Mouse (Mus musculus): Measurements from ENCODE around the gene Sh3pxd2a. TPM values are rescaled to one million over a fixed set of nuclear protein-coding genes. Genes with fewer than 3 reads are reported as not detected.
A peak's percentile ranks its signal among the peaks of the same experiment; 100 is the strongest.

Gene Sh3pxd2a
- polyA plus RNA-seq, 1 experiment from 2014 or later = 6.4 TPM

DNA sequence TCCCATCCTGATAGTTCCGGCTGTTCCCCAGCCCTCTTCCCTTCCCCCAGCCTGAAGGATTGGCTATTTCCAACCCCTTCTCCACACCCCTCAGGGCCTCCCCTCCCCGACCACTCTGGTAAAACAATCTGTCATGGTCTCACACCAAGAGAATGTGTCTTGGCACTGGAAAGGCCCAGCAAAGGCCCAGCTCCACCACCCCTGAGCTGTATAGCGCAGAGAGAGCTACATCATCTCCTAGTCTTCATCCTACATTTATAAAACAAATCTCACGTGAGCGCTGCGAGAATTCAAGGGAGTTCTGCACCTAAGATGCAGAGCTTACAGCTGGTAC, 21.9 kb downstream of the Sh3pxd2a start:
- H3K27me3 ChIP-seq = no peaks in the 10 kb centered on the region
- H3K9me3 ChIP-seq (replicated peaks) = no peaks in the 10 kb centered on the region
- H3K27ac ChIP-seq = no peak overlapping the region
- no peak overlapping the region for H3K4me3 ChIP-seq (replicated peaks)
- no peak overlapping the region for H3K9ac ChIP-seq
- H3K4me1 ChIP-seq = peaks cover 90% of the 10 kb centered on the region
- ATAC-seq (replicated peaks; ENCODE audit: low FRiP score) = 0 out of 2 replicates have a peak, but pooled peaks have one; percentile 6
- no peaks in the 10 kb centered on the region for H3K36me3 ChIP-seq
- 72% methylated on average over 6 of the region's 6 CpGs for WGBS
- H3K4me2 ChIP-seq = no peak overlapping the region

DNA sequence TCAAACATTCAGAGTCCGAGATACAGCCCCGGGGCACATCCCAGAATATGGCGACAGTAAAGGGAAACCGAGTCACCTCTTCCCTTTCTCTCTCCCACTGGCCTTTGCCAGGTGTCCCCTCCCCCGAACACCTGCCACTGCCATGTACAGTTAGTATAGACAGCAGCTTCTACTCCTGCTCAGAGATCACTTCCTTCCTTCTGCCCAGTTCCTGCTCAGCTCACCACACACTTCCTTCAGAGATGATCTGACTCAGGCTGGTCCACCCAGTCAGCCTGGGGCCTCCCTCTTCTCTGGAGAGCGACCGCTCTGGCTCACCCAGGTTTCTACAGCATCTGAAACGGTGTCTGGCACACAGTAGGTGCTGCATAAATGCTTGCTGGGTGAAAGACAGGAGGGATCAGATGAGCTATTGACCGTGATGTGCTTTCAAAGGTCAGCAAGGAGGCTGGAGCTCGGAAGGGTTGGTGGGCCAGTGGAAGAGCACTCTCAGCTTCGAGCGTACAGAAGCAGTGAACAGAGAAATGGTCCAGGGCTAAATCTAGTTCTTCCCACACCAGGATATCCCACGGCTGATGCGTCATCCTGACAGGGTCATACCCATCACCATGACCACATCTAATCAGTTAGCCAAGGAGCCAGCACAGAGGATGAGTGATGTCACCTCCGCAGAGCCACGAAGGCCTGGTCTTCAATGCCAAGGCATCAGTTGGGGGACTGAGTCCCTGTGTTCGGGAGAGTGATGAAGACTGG, 22.5 kb downstream of the Sh3pxd2a start:
- H3K4me3 ChIP-seq (replicated peaks) = no peak overlapping the region
- H3K4me2 ChIP-seq = no peak overlapping the region
- no peak overlapping the region for H3K9ac ChIP-seq
- H3K4me1 ChIP-seq = peaks cover 90% of the 10 kb centered on the region
- no peaks in the 10 kb centered on the region for H3K27me3 ChIP-seq
- WGBS = 85% methylated on average over 17 of the region's 17 CpGs
- H3K36me3 ChIP-seq = no peaks in the 10 kb centered on the region
- H3K27ac ChIP-seq = no peak overlapping the region; the same call in 1 of the 2 replicates
- 0 out of 2 replicates have a peak, but pooled peaks have one; percentile 5 for ATAC-seq (replicated peaks; ENCODE audit: low FRiP score)
- no peaks in the 10 kb centered on the region for H3K9me3 ChIP-seq (replicated peaks)

DNA sequence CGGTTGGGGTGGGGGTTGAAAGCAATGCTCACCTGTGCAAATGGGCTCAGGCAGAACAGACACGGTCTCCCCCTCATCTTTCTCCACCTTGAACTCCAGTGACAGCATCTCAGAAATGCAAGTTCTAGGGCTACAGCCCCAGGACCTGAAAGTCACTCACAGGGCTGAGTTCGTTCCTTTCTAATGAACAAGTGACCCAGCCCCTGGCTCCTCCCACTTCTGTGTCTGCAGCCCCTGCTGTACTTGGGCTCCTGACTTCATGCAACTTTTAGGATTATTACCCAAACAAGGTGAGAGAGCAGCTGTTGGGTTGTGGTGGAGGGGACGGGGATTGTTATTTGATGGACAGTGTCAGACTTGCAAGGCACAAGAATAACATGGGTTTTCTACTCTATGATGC, 23.2 kb downstream of the Sh3pxd2a start:
- H3K36me3 ChIP-seq = no peaks in the 10 kb centered on the region
- 79% methylated on average over 4 of the region's 4 CpGs for WGBS
- H3K4me3 ChIP-seq (replicated peaks) = no peak overlapping the region
- no peak for ATAC-seq (replicated peaks; ENCODE audit: low FRiP score)
- H3K27ac ChIP-seq = no peak overlapping the region
- H3K9ac ChIP-seq = no peak overlapping the region
- H3K27me3 ChIP-seq = no peaks in the 10 kb centered on the region
- no peak overlapping the region for H3K4me2 ChIP-seq
- H3K9me3 ChIP-seq (replicated peaks) = no peaks in the 10 kb centered on the region
- peaks cover 83% of the 10 kb centered on the region for H3K4me1 ChIP-seq

DNA sequence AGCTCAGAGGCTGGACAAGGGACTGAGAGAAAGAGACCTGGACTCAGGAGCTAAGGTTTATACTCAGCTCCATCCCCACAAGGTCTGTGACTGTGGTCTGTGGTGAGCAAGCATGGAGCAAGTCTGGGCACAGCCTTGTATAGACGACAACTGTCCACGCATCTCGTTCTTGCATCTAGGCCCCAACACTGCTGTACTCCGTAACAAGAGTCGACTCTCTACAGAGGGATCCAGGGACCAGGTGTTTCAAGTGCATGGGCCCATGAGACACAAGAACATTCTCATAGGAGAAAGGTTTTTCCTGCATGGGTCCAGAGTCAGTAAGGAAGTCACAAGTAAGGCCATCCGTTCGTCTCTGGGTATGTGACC, 23.8 kb downstream of the Sh3pxd2a start:
- ATAC-seq (replicated peaks; ENCODE audit: low FRiP score) = no peak
- peaks cover 77% of the 10 kb centered on the region for H3K4me1 ChIP-seq
- H3K27me3 ChIP-seq = no peaks in the 10 kb centered on the region
- no peak overlapping the region for H3K4me2 ChIP-seq
- WGBS = 94% methylated on average over 7 of the region's 7 CpGs
- no peak overlapping the region for H3K27ac ChIP-seq
- H3K9me3 ChIP-seq (replicated peaks) = no peaks in the 10 kb centered on the region
- H3K36me3 ChIP-seq = no peaks in the 10 kb centered on the region
- H3K4me3 ChIP-seq (replicated peaks) = no peak overlapping the region
- H3K9ac ChIP-seq = no peak overlapping the region

DNA sequence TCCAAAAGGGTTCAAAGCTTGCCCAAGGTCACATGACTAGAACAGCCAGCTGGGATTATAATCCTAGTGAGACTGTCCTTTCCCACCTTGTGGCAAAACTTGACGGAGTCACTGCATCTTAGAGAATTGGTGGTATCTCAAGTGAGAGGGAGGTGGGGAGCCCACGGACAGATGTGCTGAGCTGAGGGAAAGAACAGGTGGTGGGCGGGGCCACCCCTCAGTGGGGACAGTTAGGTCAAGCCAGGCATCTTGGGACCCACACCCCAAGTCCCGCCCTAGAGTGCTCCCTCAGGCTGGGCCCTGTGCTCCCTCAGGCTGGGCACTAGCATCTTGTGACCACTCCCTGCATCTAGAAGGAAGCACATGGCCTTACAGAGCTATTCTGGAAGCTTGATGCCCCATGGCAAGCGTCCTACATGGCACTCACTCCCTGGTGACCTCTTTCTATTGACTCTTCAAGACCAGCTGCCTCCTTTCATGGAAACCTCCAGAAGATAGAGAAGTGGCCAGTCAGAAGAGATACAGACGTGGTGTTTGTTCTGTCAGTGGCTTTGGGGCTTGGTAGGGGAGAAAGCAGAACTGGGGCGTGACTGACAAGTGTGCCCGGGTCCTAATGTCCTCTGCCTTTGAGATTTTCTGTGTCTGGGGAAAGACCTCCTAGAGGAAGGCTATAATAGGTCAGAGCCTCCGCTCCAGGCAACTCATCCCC, 24.3 kb downstream of the Sh3pxd2a start:
- no peaks in the 10 kb centered on the region for H3K27me3 ChIP-seq
- H3K36me3 ChIP-seq = no peaks in the 10 kb centered on the region
- H3K27ac ChIP-seq = no peak overlapping the region
- no peak overlapping the region for H3K9ac ChIP-seq
- H3K4me1 ChIP-seq = peaks cover 72% of the 10 kb centered on the region
- H3K4me2 ChIP-seq = no peak overlapping the region
- H3K9me3 ChIP-seq (replicated peaks) = no peaks in the 10 kb centered on the region
- ATAC-seq (replicated peaks; ENCODE audit: low FRiP score) = no peak
- 84% methylated on average over 9 of the region's 9 CpGs for WGBS
- no peak overlapping the region for H3K4me3 ChIP-seq (replicated peaks)

DNA sequence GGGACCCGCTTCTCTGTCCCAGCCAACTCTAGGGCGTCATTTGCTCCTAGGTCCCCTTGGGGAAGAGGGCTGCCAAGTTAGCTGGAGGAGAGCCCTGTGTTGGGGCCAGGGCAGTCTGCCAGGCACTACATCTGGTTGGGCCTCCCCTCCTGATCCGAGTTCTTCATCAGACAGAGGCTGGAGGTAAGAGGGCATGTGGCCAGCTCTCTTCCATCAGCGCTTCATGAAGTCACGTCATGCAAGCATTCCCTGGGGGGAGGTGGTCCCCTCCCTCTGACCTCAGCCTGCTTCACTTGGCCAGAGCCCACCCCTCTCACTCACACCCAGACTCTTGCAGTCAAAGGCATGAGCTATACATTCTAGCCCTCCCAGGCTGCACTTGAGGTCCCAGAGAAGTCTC, 25.8 kb downstream of the Sh3pxd2a start:
- Histone ChIP-seq H3K4me2 (no peak overlapping the region), H3K4me1 (peaks cover 59% of the 10 kb centered on the region), H3K9ac (no peak overlapping the region), H3K27me3 (no peaks in the 10 kb centered on the region), H3K36me3 (no peaks in the 10 kb centered on the region), H3K9me3 (replicated peaks) (no peaks in the 10 kb centered on the region), H3K27ac (peak overlapping the region; percentile 29; the same call in 1 of the 2 replicates), H3K4me3 (replicated peaks) (no peak overlapping the region)
- 49% methylated on average over 5 of the region's 5 CpGs for WGBS
- ATAC-seq (replicated peaks; ENCODE audit: low FRiP score) = peak; percentile 49

DNA sequence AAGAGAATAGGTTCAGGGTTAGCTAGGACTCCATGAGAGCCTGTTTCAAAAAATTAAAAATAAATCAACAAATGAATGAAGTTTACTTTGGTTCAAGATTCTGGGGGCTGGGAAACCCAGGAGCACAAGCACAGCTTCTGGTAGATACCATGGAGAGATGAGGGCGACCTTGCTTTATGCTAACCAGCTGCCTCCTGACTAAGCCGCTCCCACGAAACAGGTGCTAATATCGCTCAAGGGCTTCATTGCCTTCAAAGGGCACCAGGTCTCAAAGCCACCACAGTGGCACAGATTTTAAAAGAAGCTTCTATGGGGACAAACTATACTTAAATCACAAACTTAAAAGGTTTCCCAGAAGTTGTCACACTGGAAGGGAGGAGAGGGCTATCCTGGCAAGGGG, 27.2 kb downstream of the Sh3pxd2a start:
- Histone ChIP-seq H3K27ac (0 out of 2 replicates have a peak overlapping the region, but pooled peaks have one; percentile 9), H3K9ac (no peak overlapping the region), H3K4me3 (replicated peaks) (no peak overlapping the region), H3K4me2 (no peak overlapping the region), H3K36me3 (no peaks in the 10 kb centered on the region), H3K4me1 (peaks cover 56% of the 10 kb centered on the region), H3K27me3 (no peaks in the 10 kb centered on the region), H3K9me3 (replicated peaks) (no peaks in the 10 kb centered on the region)
- no peak for ATAC-seq (replicated peaks; ENCODE audit: low FRiP score)
- WGBS = 83% methylated on average over 4 of the region's 4 CpGs

DNA sequence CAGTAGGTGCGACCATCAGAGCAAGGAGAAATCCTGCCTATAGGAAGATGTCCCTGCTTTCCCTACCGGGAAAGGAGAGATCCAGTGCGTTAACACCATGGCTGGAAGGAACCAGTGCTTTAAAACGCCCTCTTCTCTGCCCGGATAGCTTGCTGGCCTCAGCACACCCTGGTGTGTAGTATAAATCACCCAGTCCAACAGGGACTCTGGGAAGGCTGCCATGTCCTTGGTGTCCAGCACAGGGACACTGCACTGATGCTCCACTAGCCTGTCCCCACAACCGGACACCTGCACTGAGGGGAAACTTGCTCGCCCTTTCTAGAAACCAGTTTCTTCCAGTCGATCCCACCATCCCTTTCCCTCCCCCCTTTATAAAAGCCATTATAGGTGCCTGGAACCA, 28.0 kb downstream of the Sh3pxd2a start:
- Histone ChIP-seq H3K4me2 (no peak overlapping the region), H3K4me3 (replicated peaks) (no peak overlapping the region), H3K9me3 (replicated peaks) (no peaks in the 10 kb centered on the region), H3K4me1 (peaks cover 55% of the 10 kb centered on the region), H3K36me3 (no peaks in the 10 kb centered on the region), H3K27me3 (no peaks in the 10 kb centered on the region), H3K27ac (no peak overlapping the region), H3K9ac (no peak overlapping the region)
- ATAC-seq (replicated peaks; ENCODE audit: low FRiP score) = no peak
- WGBS = 78% methylated on average over 8 of the region's 8 CpGs

DNA sequence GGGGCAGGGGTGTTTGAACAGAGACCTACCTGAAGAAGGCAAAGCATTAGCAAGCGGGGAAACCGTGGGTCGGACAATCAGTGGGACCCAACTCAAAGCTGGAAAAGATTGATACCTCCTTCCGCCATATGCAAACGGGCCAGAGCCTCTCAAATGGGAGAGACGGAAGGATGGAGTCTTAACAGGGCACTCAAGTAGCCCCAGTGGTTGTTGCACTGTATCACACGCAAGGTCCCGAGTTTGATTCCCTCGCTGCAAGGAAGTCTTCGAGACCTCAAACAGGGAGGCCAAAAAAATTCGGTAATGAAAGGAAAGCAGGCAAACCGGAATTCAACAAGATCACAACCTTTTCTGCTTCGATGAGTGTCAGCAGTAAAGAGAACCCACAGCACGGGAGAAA, 29.5 kb downstream of the Sh3pxd2a start:
- Histone ChIP-seq H3K4me2 (no peak overlapping the region), H3K27me3 (no peaks in the 10 kb centered on the region), H3K36me3 (no peaks in the 10 kb centered on the region), H3K4me1 (peaks cover 51% of the 10 kb centered on the region), H3K27ac (no peak overlapping the region), H3K9ac (no peak overlapping the region), H3K9me3 (replicated peaks) (no peaks in the 10 kb centered on the region), H3K4me3 (replicated peaks) (no peak overlapping the region)
- no peak for ATAC-seq (replicated peaks; ENCODE audit: low FRiP score)
- WGBS = 95% methylated on average over 14 of the region's 14 CpGs

DNA sequence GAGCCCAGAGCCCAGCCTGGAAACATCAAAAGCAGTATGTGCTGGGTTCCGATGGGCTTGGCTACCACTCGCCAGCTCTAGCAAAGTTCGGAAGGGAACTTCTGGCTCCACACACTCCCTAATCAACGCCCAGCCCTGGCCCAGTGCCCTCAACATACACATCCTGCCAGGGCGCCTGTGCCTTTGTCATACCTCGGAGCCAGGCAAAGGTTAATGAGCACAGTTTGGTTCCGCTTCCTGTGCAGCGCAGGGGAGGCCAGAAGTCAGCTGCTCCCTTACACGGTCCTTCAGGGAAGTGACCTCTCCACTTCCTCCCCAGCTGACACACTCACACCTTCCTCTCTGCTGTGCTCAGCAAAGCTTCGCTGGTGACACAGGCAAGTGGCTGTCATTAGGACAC, 31.9 kb downstream of the Sh3pxd2a start:
- Histone ChIP-seq H3K4me3 (replicated peaks) (no peak overlapping the region), H3K9me3 (replicated peaks) (no peaks in the 10 kb centered on the region), H3K4me1 (peaks cover 52% of the 10 kb centered on the region), H3K36me3 (no peaks in the 10 kb centered on the region), H3K4me2 (no peak overlapping the region), H3K9ac (no peak overlapping the region), H3K27me3 (no peaks in the 10 kb centered on the region), H3K27ac (peak overlapping the region; percentile 71)
- whole genome bisulfite sequencing = 28% methylated on average over 10 of the region's 10 CpGs
- peak; percentile 48; the same call in 1 of the 2 replicates for ATAC-seq (replicated peaks; ENCODE audit: low FRiP score)

DNA sequence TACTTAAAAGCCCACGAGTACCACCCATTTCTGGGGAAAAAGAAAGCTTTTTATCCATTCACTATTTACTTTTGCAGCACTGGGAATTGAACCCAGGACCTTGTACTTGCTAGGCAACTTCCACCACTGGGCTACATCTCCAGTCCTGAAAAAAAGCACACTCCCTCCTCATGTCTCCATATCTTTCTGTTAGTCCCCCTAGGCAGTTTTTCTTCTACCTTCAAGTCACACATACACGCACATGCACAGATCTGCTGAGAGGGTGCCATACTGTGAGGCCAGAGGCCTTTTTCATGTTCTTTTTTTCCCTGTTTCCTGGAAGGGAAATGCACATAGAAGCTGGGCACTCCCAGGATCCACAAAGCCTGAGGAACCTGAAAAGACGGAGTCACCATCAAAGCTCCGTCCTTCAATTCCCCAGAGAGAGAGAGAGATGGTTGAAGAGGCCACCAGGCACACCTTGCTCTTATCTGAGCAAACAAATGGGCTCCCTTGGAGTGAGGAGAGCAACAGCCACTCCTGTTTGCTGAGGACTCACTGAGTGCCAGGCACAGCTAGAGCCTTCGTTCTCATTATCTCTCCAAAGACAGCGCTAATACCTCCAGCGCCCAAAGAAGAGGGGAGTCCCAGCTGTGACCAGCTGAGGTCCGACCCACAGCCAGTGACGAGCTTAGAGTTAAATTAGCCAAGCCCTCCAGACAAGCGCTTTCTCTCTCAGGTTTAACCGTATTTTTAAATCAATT, 32.8 kb downstream of the Sh3pxd2a start:
- Histone ChIP-seq H3K4me2 (no peak overlapping the region), H3K27ac (peak overlapping the region; percentile 71; the same call in 1 of the 2 replicates), H3K36me3 (no peaks in the 10 kb centered on the region), H3K9ac (no peak overlapping the region), H3K4me1 (peaks cover 47% of the 10 kb centered on the region), H3K9me3 (replicated peaks) (no peaks in the 10 kb centered on the region), H3K4me3 (replicated peaks) (no peak overlapping the region), H3K27me3 (no peaks in the 10 kb centered on the region)
- 84% methylated on average over 11 of the region's 11 CpGs for WGBS
- no peak for ATAC-seq (replicated peaks; ENCODE audit: low FRiP score)

DNA sequence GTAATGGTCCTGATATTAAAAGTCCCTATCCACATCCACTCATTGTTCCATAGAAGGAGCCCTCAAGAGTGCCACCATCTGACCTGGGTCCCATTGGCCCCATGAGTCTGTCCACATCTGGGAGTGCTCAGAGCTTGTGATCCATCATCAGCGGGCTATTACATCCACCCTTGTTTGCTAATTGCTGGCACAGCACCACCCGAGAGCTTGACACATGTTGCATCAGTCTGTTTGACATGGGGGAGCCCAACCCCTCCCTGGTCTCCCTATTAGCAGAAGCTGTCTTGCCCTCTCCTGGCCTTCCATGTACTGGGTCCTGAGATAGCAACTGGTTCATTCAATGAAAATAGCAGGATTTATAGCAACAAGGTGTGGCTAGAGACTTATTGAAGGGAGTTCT, 34.0 kb downstream of the Sh3pxd2a start:
- no peaks in the 10 kb centered on the region for H3K36me3 ChIP-seq
- ATAC-seq (replicated peaks; ENCODE audit: low FRiP score) = no peak

More for the DNA sequence above, 34.0 kb downstream of the Sh3pxd2a start:
- peaks cover 47% of the 10 kb centered on the region for H3K4me1 ChIP-seq
- WGBS = 98% methylated on average over 2 of the region's 2 CpGs
- H3K4me2 ChIP-seq = no peak overlapping the region
- H3K4me3 ChIP-seq (replicated peaks) = no peak overlapping the region
- H3K9me3 ChIP-seq (replicated peaks) = no peaks in the 10 kb centered on the region
- no peak overlapping the region for H3K27ac ChIP-seq
- no peak overlapping the region for H3K9ac ChIP-seq
- H3K27me3 ChIP-seq = no peaks in the 10 kb centered on the region

Data from kidney, embryonic 15.5 days (tissue).